Mouse (Mus musculus) kidney, postnatal 10 days (tissue): ENCODE measurements around the gene Dpf3.

ENCODE experiments used
- DNase-seq: peaks from one replicate; pipeline ENCODE4 v3.0.0; 2021; ENCODE audit warnings: mixed read lengths

The Dpf3 gene

DNA sequence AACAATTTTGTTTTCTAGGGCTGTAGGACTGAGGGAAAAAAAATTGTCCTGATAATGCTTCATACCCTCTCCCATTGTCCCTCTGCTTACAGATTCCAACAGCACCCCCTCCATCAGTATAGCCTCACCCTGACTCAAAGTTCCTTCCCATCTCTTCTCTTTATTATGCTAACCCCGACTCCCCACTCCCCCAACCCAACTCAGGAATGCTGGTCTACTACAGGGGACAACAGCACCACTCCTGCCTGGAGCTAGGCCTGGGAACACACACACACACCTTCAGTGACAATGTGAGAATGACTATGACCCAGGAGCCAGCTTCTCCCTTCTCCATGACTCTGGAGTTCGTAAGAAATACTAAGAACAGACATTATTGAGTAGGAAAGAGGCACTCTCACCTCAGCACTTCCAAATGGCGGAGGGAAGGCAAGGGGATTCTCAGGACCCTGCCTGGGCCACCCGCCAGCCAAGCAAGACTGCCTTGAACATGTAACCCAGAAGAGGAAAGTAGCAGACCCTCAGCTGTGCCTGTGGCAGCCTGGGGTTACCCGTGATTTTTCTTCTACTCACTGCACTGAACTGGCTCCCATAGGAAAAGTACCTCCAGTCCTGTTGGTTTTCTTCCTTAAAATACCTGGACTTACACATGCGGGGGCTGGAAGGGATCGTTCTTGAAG, 276.2 kb downstream of the Dpf3 start:
- no peak for DNase-seq

DNA sequence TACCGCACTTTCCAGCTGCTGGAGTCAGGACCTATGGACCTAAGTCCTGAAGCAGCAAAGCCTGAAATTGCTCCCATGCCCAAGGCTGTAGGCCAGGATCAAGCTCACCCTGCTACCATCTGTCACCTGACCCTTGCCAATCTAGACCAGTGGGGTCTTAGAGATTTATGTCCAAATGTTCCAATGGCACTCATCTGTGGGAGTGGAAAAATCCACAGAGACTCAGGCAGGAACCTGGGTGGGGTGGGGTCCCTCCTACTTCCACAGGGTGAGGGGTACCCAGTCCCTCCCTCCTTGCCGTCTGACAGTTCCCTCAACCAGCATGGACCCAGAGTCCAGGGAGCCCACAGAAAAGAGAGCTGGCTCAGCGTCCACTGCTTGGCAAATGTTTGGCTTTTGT, 276.8 kb downstream of the Dpf3 start:
- no peak for DNase-seq

GRCm38 (mm10) chr12:83210294-83210693, 277.2 kb downstream of the Dpf3 start:
- DNase-seq = peak; percentile 16

DNA sequence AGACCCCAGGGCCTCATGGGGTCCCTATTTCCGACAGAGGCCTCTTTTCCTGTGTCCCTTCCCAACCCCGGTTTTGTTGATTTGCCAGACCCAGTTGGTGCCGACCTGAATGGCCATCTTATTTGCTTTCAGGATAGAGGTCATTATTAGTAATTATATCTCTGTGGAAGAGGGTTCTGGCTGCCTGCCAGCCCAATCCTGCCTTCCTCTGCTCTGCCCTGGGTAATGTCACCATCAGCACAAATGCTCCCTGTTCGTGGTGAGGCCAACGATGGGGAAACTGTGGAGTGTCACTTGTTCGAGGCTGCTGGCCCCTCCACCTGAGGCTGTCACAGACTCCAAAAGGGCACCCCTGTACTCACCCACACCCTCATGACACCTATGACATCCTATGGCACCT, 278.1 kb downstream of the Dpf3 start:
- DNase-seq = peak; percentile 35

- DNase-seq = no peak
These were observed 278.7 kb downstream of the Dpf3 start for GRCm38 (mm10) chr12:83208841-83209240.

DNA sequence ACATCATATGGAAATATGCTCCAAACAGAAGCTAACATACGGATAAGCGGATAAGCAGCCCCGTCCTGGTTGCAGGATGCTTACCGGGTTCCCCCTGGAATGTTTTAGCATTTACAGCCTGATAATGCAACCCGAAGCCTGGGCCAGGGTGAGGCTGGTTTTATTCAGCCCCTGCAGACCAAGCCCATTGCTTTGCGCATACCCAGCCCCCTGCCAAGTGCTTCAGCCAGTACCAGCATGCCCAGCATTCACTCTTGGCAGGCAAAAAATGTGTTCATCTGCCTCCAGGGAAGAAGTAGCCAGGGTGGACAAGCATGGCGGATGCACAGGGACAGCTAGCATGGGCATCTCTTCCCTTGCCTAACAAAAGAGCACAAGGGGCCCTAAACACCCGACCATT, 279.5 kb downstream of the Dpf3 start:
- no peak for DNase-seq

DNA sequence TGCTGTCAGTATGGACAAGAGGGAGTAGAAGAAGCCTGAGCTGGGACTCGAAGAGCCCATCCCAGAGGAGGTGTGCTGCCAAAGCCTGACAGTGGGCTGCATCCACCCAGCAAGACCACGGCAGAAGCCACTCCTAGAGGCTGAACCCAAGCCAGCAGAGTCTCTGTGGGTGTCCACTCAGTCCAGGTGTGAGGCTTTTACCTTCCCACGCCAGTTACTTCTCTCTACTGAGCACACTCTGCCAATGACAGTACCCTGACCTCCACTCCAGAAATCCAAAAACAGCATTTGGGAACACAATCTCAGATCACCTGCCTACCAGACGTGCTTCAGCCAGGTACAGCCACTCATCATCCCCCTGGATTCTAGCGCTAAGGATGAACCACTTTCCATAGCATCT, 280.0 kb downstream of the Dpf3 start:
- no peak for DNase-seq

DNA sequence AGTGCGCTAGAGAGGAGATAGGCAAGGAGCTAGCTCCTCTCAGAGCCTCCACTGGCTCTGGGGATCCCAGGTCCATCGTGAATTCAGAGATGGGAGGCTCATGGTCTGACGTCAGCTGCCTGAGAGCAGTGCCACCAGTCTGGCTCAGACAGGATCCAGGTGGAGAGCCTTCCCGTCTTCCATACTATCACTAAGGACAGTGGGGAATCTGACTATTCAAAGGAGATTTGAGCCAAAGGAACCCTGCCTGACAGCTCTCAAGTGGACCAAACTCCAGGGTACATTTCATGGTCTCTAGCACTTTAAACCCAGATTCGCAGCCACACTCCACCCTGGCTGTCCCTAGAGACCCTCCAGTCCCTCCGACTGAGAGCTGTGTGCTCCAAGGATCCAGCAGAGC, 280.6 kb downstream of the Dpf3 start:
- DNase-seq = no peak

GRCm38 (mm10) chr12:83204361-83204760, 283.2 kb downstream of the Dpf3 start:
- DNase-seq = no peak

DNA sequence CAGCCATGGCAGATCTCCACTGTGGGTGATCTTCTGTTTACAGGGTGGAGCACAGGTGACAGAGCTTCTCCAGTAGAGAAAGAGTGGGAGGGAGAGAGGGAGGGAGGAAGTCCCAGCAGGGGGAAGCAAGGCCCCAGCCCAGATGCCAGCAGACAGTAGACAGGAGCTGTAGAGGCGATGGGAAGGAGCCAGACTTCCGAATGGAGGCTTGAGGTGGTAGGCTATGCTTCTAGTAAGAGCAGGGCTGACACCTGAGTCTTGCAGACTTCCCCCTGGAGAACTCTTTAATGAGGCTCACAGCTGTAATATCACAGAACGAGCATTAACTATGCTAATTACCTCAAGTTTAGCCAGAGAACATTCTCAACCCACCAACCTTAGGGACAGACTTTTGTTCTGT, 285.8 kb downstream of the Dpf3 start:
- DNase-seq = no peak

- DNase-seq = no peak
These were observed 307.0 kb downstream of the Dpf3 start for GRCm38 (mm10) chr12:83180561-83180960.

GRCm38 (mm10) chr12:83179860-83180259, 307.7 kb downstream of the Dpf3 start:
- no peak for DNase-seq

- no peak for DNase-seq
These were observed 308.7 kb downstream of the Dpf3 start for GRCm38 (mm10) chr12:83178770-83179169.

GRCm38 (mm10) chr12:83169495-83170209, 317.9 kb downstream of the Dpf3 start:
- DNase-seq = no peak

GRCm38 (mm10) chr12:83168310-83168709, 319.2 kb downstream of the Dpf3 start:
- no peak for DNase-seq

DNA sequence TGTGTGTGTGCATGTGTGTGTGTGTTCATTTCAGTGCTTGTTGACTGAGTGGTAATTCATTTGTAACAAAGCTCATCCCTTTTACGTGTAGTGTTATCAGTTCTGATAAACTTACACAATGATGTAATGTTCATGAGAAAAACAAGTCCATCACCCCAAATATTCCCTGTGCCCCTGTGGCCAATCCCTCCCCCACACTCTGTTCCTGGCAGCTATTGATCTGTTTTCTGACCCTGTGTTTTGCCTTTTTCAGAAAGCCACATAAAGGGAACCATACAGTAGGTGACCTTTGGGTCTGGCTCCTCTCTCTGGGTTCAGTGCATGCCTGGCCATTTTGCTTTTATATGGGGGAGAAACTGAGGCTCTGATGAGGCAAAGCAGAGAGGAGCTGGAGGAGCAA, 322.5 kb downstream of the Dpf3 start:
- DNase-seq = no peak
